ENCODE assay signal across 15 mouse cellular contexts in genomic region chr4:81956926-81957694, GRCm38 (mm10).
DNase-seq lines count a peak whose midpoint lies in the region; ATAC-seq and TF ChIP-seq lines count a peak whose summit lies in the region.
"Had no signal": no experiment of that assay in that cellular context is flagged by ENCODE, and none has a peak within 500 bp of the region (broad histone marks: within the 10 kb centered on the region; RNA-seq: fewer than 3 reads in every experiment).

No protein-coding gene starts in this region.

- peak; percentile 38 for DNase-seq in forebrain, embryonic 10.5 days (ENCODE audit: extremely low spot score, low spot score)
- DNase-seq in kidney, adult 18-20 months: no peak
- DNase-seq in MN1 (ENCODE audit: low spot score): peak; percentile 55
- DNase-seq in forebrain, embryonic 14.5 days (ENCODE audit: low spot score): peak; percentile 49
- no peak for DNase-seq in cerebellum, adult 2 months
- DNase-seq in right cerebral cortex, postnatal 25 days: no peak
- DNase-seq: B cell, adult 2 months; cerebellum, postnatal 10 days; kidney, adult 8-10 months; liver, embryonic 13.5 days; spleen, adult 18-20 months; thymus, postnatal 25 days had no signal

- H3K27ac ChIP-seq in forebrain, embryonic 10.5 days: no peak overlapping the region
- H3K27ac ChIP-seq in forebrain, embryonic 13.5 days: no peak overlapping the region
- H3K27ac ChIP-seq in kidney, embryonic 14.5 days (ENCODE audit: low read depth, low read length): no peak overlapping the region
- no peak overlapping the region for H3K27ac ChIP-seq in forebrain, embryonic 14.5 days (ENCODE audit: low read depth, low read length)
- no peak overlapping the region for H3K27ac ChIP-seq in cerebellum, adult 2 months (ENCODE audit: insufficient read depth, low read length)
- H3K27ac ChIP-seq: liver, embryonic 13.5 days had no signal

- no peak for TF ChIP-seq POLR2A in cerebellum, adult 2 months (IDR thresholded peaks at IDR 0.05; ENCODE audit: borderline replicate concordance, insufficient read depth, low read length)

- H3K4me1 ChIP-seq in forebrain, embryonic 10.5 days: peaks cover 22% of the 10 kb centered on the region
- H3K4me1 ChIP-seq in forebrain, embryonic 13.5 days: peaks cover 17% of the 10 kb centered on the region; the same call in 1 of the 2 replicates
- no peaks in the 10 kb centered on the region for H3K4me1 ChIP-seq in kidney, embryonic 14.5 days (ENCODE audit: control insufficient read depth, insufficient read depth, low read length)
- 0 out of 2 replicates have a peak, but pooled peaks cover 5% of the 10 kb centered on the region for H3K4me1 ChIP-seq in forebrain, embryonic 14.5 days (ENCODE audit: control insufficient read depth, insufficient read depth, low read length)
- H3K4me1 ChIP-seq in cerebellum, adult 2 months (ENCODE audit: control insufficient read depth, insufficient read depth, low read length): no peaks in the 10 kb centered on the region; the same call in 1 of the 2 replicates
- H3K4me1 ChIP-seq: liver, embryonic 13.5 days had no signal

- WGBS in forebrain, embryonic 10.5 days: 36% methylated on average over 6 of the region's 6 CpGs
- 28% methylated on average over 6 of the region's 6 CpGs for WGBS in forebrain, embryonic 13.5 days
- 43% methylated on average over 6 of the region's 6 CpGs for WGBS in kidney, embryonic 14.5 days
- 26% methylated on average over 6 of the region's 6 CpGs for WGBS in forebrain, embryonic 14.5 days
- WGBS in cerebellum, adult 2 months: 86% methylated on average over 6 of the region's 6 CpGs

- H3K9ac ChIP-seq in forebrain, embryonic 13.5 days: no peak overlapping the region
- no peak overlapping the region for H3K9ac ChIP-seq in kidney, embryonic 14.5 days (ENCODE audit: low read depth, low read length)
- H3K9ac ChIP-seq in forebrain, embryonic 14.5 days (ENCODE audit: low read length): no peak overlapping the region
- H3K9ac ChIP-seq: liver, embryonic 13.5 days had no signal

- no peak overlapping the region for H3K4me3 ChIP-seq in forebrain, embryonic 10.5 days
- no peak overlapping the region for H3K4me3 ChIP-seq in forebrain, embryonic 13.5 days
- H3K4me3 ChIP-seq in kidney, embryonic 14.5 days (ENCODE audit: low read length): no peak overlapping the region
- H3K4me3 ChIP-seq in forebrain, embryonic 14.5 days (ENCODE audit: low read depth, low read length): no peak overlapping the region
- H3K4me3 ChIP-seq in cerebellum, adult 2 months (replicated peaks; ENCODE audit: insufficient read depth, low read depth, low read length): no peak overlapping the region
- H3K4me3 ChIP-seq: erythroblast, embryonic 14.5 days; liver, embryonic 13.5 days had no signal

- ATAC-seq in forebrain, embryonic 13.5 days: no peak
- peak; percentile 82 for ATAC-seq in kidney, embryonic 14.5 days (ENCODE audit: low FRiP score, low TSS enrichment)
- no peak for ATAC-seq in forebrain, embryonic 14.5 days

- H3K27me3 ChIP-seq in forebrain, embryonic 10.5 days (ENCODE audit: poor library complexity, severe bottlenecking): peaks cover 12% of the 10 kb centered on the region
- no peaks in the 10 kb centered on the region for H3K27me3 ChIP-seq in forebrain, embryonic 13.5 days
- H3K27me3 ChIP-seq in kidney, embryonic 14.5 days (ENCODE audit: control insufficient read depth, insufficient read depth, low read length): no peaks in the 10 kb centered on the region
- H3K27me3 ChIP-seq in forebrain, embryonic 14.5 days (replicated peaks; ENCODE audit: control insufficient read depth, insufficient read depth, low read length): no peaks in the 10 kb centered on the region
- H3K27me3 ChIP-seq in cerebellum, adult 2 months (ENCODE audit: control insufficient read depth, insufficient read depth, low read length): no peaks in the 10 kb centered on the region
- H3K27me3 ChIP-seq: liver, embryonic 13.5 days had no signal

- TF ChIP-seq CTCF in cerebellum, adult 2 months (IDR thresholded peaks at IDR 0.05; ENCODE audit: borderline replicate concordance, insufficient read depth, low read depth, low read length): no peak

- H3K9me3 ChIP-seq in forebrain, embryonic 10.5 days: no peaks in the 10 kb centered on the region
- no peaks in the 10 kb centered on the region for H3K9me3 ChIP-seq in forebrain, embryonic 13.5 days (replicated peaks)
- H3K9me3 ChIP-seq in kidney, embryonic 14.5 days (ENCODE audit: control insufficient read depth, low read length): no peaks in the 10 kb centered on the region
- no peaks in the 10 kb centered on the region for H3K9me3 ChIP-seq in forebrain, embryonic 14.5 days (replicated peaks; ENCODE audit: control insufficient read depth, low read length)
- H3K9me3 ChIP-seq: liver, embryonic 13.5 days had no signal

- H3K36me3 ChIP-seq in forebrain, embryonic 10.5 days (replicated peaks): no peaks in the 10 kb centered on the region
- H3K36me3 ChIP-seq in forebrain, embryonic 13.5 days (ENCODE audit: poor library complexity, severe bottlenecking): no peaks in the 10 kb centered on the region
- H3K36me3 ChIP-seq in kidney, embryonic 14.5 days (ENCODE audit: control insufficient read depth, insufficient read depth, low read length): no peaks in the 10 kb centered on the region
- H3K36me3 ChIP-seq in forebrain, embryonic 14.5 days (ENCODE audit: control insufficient read depth, insufficient read depth, low read length): no peaks in the 10 kb centered on the region
- H3K36me3 ChIP-seq: liver, embryonic 13.5 days had no signal

- H3K4me2 ChIP-seq in forebrain, embryonic 13.5 days: no peak overlapping the region
- H3K4me2 ChIP-seq in kidney, embryonic 14.5 days (replicated peaks; ENCODE audit: low read depth, low read length): no peak overlapping the region
- no peak overlapping the region for H3K4me2 ChIP-seq in forebrain, embryonic 14.5 days (ENCODE audit: low read length)
- H3K4me2 ChIP-seq: liver, embryonic 13.5 days had no signal

Comparison
In these comparisons a context has a peak if more than half of its experiments do, and no peak if none do; other contexts are left out.
1. DNase-seq: peak in forebrain, embryonic 10.5 days (single experiment), MN1 (single experiment) and forebrain, embryonic 14.5 days (single experiment); none in kidney, adult 18-20 months (single experiment), cerebellum, adult 2 months (0 of 2) and right cerebral cortex, postnatal 25 days (single experiment).